Comparison of ENCODE assay signal across 21 mouse cellular contexts in genomic region chr10:13974472-13974871, GRCm38 (mm10). TPM values are rescaled to one million over a fixed set of nuclear protein-coding genes. Genes with fewer than 3 reads are reported as not detected.
A peak's percentile ranks its signal among the peaks of the same experiment; 100 is the strongest.
DNase-seq lines count a peak whose midpoint lies in the region; ATAC-seq lines count a peak whose summit lies in the region.
"Had no signal": no experiment of that assay in that cellular context is flagged by ENCODE, and none has a peak within 500 bp of the region (broad histone marks: within the 10 kb centered on the region; RNA-seq: fewer than 3 reads in every experiment).

No protein-coding gene starts in this region.

- H3K9me3 ChIP-seq in forebrain, embryonic 15.5 days: no peaks in the 10 kb centered on the region
- H3K9me3 ChIP-seq in forebrain, embryonic 12.5 days: no peaks in the 10 kb centered on the region
- no peaks in the 10 kb centered on the region for H3K9me3 ChIP-seq in heart, embryonic 11.5 days (replicated peaks; ENCODE audit: control insufficient read depth, low read length)
- no peaks in the 10 kb centered on the region for H3K9me3 ChIP-seq in heart, embryonic 12.5 days (replicated peaks)
- H3K9me3 ChIP-seq: embryonic facial prominence, embryonic 12.5 days; hindbrain, embryonic 10.5 days; kidney, embryonic 15.5 days; midbrain, embryonic 12.5 days had no signal

- intact Hi-C loops in heart, postnatal 25 days (cut with DNase I): no loop called here

- H3K27ac ChIP-seq in forebrain, embryonic 15.5 days (replicated peaks): peak overlapping the region; percentile 46; the same call in 1 of the 2 replicates
- no peak overlapping the region for H3K27ac ChIP-seq in forebrain, embryonic 12.5 days
- no peak overlapping the region for H3K27ac ChIP-seq in heart, embryonic 11.5 days (ENCODE audit: low read depth, low read length)
- peak overlapping the region; percentile 57; the same call in 1 of the 2 replicates for H3K27ac ChIP-seq in heart, embryonic 12.5 days (ENCODE audit: poor library complexity, severe bottlenecking)
- H3K27ac ChIP-seq: embryonic facial prominence, embryonic 12.5 days; hindbrain, embryonic 10.5 days; hindbrain, postnatal 0 days; kidney, embryonic 15.5 days; liver, embryonic 14.5 days; midbrain, embryonic 12.5 days had no signal

- no peak overlapping the region for H3K4me3 ChIP-seq in forebrain, embryonic 15.5 days
- H3K4me3 ChIP-seq in forebrain, embryonic 12.5 days (replicated peaks): no peak overlapping the region
- no peak overlapping the region for H3K4me3 ChIP-seq in heart, embryonic 11.5 days (ENCODE audit: low read depth, low read length)
- no peak overlapping the region for H3K4me3 ChIP-seq in heart, embryonic 12.5 days
- H3K4me3 ChIP-seq: embryonic facial prominence, embryonic 12.5 days; erythroblast, embryonic 14.5 days; hindbrain, embryonic 10.5 days; kidney, embryonic 15.5 days; midbrain, embryonic 12.5 days had no signal

- no peak for DNase-seq in heart, postnatal 25 days (ENCODE audit: low spot score)
- DNase-seq in skeletal muscle tissue, adult 2 months (ENCODE audit: low read depth, low spot score): peak; percentile 57
- DNase-seq: gastrocnemius, postnatal 36 days; kidney, postnatal 4 days; spleen, adult 18-20 months; thymus, postnatal 4 days had no signal

- no peak overlapping the region for H3K4me2 ChIP-seq in forebrain, embryonic 15.5 days (replicated peaks)
- no peak overlapping the region for H3K4me2 ChIP-seq in forebrain, embryonic 12.5 days
- peak overlapping the region; percentile 37 for H3K4me2 ChIP-seq in heart, embryonic 11.5 days
- peak overlapping the region; percentile 38 for H3K4me2 ChIP-seq in heart, embryonic 12.5 days
- H3K4me2 ChIP-seq: embryonic facial prominence, embryonic 12.5 days; kidney, embryonic 15.5 days; midbrain, embryonic 12.5 days had no signal

- peaks cover 25% of the 10 kb centered on the region for H3K4me1 ChIP-seq in forebrain, embryonic 15.5 days
- H3K4me1 ChIP-seq in forebrain, embryonic 12.5 days: no peaks in the 10 kb centered on the region
- peaks cover 28% of the 10 kb centered on the region for H3K4me1 ChIP-seq in heart, embryonic 11.5 days (ENCODE audit: control insufficient read depth, insufficient read depth, low read length)
- H3K4me1 ChIP-seq in heart, embryonic 12.5 days (replicated peaks): peaks cover 39% of the 10 kb centered on the region
- H3K4me1 ChIP-seq: embryonic facial prominence, embryonic 12.5 days; hindbrain, embryonic 10.5 days; midbrain, embryonic 12.5 days had no signal

- H3K9ac ChIP-seq in forebrain, embryonic 15.5 days (replicated peaks): no peak overlapping the region
- no peak overlapping the region for H3K9ac ChIP-seq in forebrain, embryonic 12.5 days
- H3K9ac ChIP-seq in heart, embryonic 11.5 days (ENCODE audit: low read depth, low read length): no peak overlapping the region
- H3K9ac ChIP-seq in heart, embryonic 12.5 days: no peak overlapping the region
- H3K9ac ChIP-seq: embryonic facial prominence, embryonic 12.5 days; kidney, embryonic 15.5 days; liver, embryonic 14.5 days; midbrain, embryonic 12.5 days had no signal

- ATAC-seq in forebrain, embryonic 15.5 days (replicated peaks): no peak
- ATAC-seq in forebrain, embryonic 12.5 days (ENCODE audit: low FRiP score): no peak
- ATAC-seq in heart, embryonic 11.5 days (replicated peaks; ENCODE audit: insufficient number of reproducible peaks, low FRiP score, low TSS enrichment): no peak
- no peak for ATAC-seq in heart, embryonic 12.5 days (ENCODE audit: insufficient number of reproducible peaks, low FRiP score)
- ATAC-seq in frontal cortex, adult (ENCODE audit: low TSS enrichment): no peak
- ATAC-seq: hindbrain, postnatal 0 days; intestine, postnatal 0 days had no signal

- 71% methylated on average over 7 of the region's 7 CpGs for WGBS in forebrain, embryonic 15.5 days
- 76% methylated on average over 7 of the region's 7 CpGs for WGBS in forebrain, embryonic 12.5 days
- WGBS in heart, embryonic 11.5 days (ENCODE audit: insufficient replicate concordance): 37% methylated on average over 7 of the region's 7 CpGs
- 35% methylated on average over 7 of the region's 7 CpGs for WGBS in heart, embryonic 12.5 days

- H3K27me3 ChIP-seq in forebrain, embryonic 15.5 days: no peaks in the 10 kb centered on the region
- no peaks in the 10 kb centered on the region for H3K27me3 ChIP-seq in forebrain, embryonic 12.5 days
- H3K27me3 ChIP-seq in heart, embryonic 11.5 days (ENCODE audit: control insufficient read depth, insufficient read depth, low read length): no peaks in the 10 kb centered on the region
- no peaks in the 10 kb centered on the region for H3K27me3 ChIP-seq in heart, embryonic 12.5 days (replicated peaks)
- H3K27me3 ChIP-seq: CH12.LX; embryonic facial prominence, embryonic 12.5 days; kidney, embryonic 15.5 days; midbrain, embryonic 12.5 days had no signal

- no peaks in the 10 kb centered on the region for H3K36me3 ChIP-seq in forebrain, embryonic 15.5 days
- no peaks in the 10 kb centered on the region for H3K36me3 ChIP-seq in forebrain, embryonic 12.5 days (replicated peaks)
- no peaks in the 10 kb centered on the region for H3K36me3 ChIP-seq in heart, embryonic 11.5 days (ENCODE audit: control insufficient read depth, insufficient read depth, low read length)
- no peaks in the 10 kb centered on the region for H3K36me3 ChIP-seq in heart, embryonic 12.5 days
- H3K36me3 ChIP-seq: embryonic facial prominence, embryonic 12.5 days; hindbrain, embryonic 10.5 days; kidney, embryonic 15.5 days; midbrain, embryonic 12.5 days had no signal

RNA-seq across cellular contexts. Expression of gene Hivep2, which starts 8.6 kb away (rescaled TPM):
- 27.1 and 28.3 TPM in 2 replicates for polyA plus RNA-seq in forebrain, embryonic 15.5 days (2015; fragmentation: Nextera tagmentation; extraction: Ambion mirVana)
- 4.5 and 5.2 TPM in 2 replicates for polyA plus RNA-seq in forebrain, embryonic 12.5 days (2016; fragmentation: Nextera tagmentation; extraction: Ambion mirVana)
- polyA plus RNA-seq in heart, embryonic 11.5 days (2014; fragmentation: Nextera tagmentation; extraction: Ambion mirVana): 7.3 and 8.0 TPM in 2 replicates
- total RNA-seq in heart, postnatal 25 days (2021): 10 to 100 TPM; 17.8 to 28.8 TPM
- polyA plus RNA-seq in heart, embryonic 12.5 days (2016; fragmentation: Nextera tagmentation; extraction: Ambion mirVana): 5.3 and 5.8 TPM in 2 replicates
- total RNA-seq: MEL had no signal
- polyA plus RNA-seq: erythroblast, embryonic 14.5 days had no signal

Comparison
In these comparisons a context has a peak if more than half of its experiments do, and no peak if none do; other contexts are left out.
1. H3K27ac ChIP-seq: peak in forebrain, embryonic 15.5 days (single experiment) and heart, embryonic 12.5 days (single experiment); none in forebrain, embryonic 12.5 days (single experiment) and heart, embryonic 11.5 days (single experiment).
2. H3K4me2 ChIP-seq: peak in heart, embryonic 11.5 days (single experiment) and heart, embryonic 12.5 days (single experiment); none in forebrain, embryonic 15.5 days (single experiment) and forebrain, embryonic 12.5 days (single experiment).